ENCODE assay signal across 25 mouse cellular contexts in the genomic region with DNA sequence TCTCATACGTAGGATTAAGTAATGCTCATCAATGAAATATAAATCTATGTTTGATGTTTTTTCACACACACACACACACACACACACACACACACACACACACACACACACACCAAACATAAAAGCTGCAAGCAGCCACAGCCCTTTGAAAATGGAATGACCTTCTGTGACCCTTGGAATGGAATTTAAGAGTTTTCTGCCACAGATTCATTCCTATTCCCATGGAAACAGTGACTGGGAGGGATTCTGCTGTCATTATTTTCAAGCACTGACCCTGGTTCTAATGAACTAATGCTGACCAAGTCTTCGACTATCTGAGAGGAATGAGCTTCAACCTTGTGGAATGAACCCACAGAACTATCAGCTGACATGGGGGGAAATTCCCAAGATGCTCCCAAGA.
DNase-seq lines count a peak whose midpoint lies in the region; ATAC-seq and TF ChIP-seq lines count a peak whose summit lies in the region.
"Had no signal": no experiment of that assay in that cellular context is flagged by ENCODE, and none has a peak within 500 bp of the region (broad histone marks: within the 10 kb centered on the region; RNA-seq: fewer than 3 reads in every experiment).

No protein-coding gene starts in this region.

- no peak overlapping the region for H3K4me3 ChIP-seq in hindbrain, embryonic 10.5 days
- no peak overlapping the region for H3K4me3 ChIP-seq in hindbrain, embryonic 12.5 days
- H3K4me3 ChIP-seq in lung, adult 2 months (replicated peaks; ENCODE audit: extremely low read depth, low read depth, low read length), result no peak overlapping the region
- H3K4me3 ChIP-seq: embryonic facial prominence, embryonic 13.5 days; erythroblast, embryonic 14.5 days; forebrain, embryonic 13.5 days; gastrocnemius, adult 2 months; limb, embryonic 10.5 days; liver, embryonic 15.5 days; neural tube, embryonic 12.5 days had no signal

- no peaks in the 10 kb centered on the region for H3K27me3 ChIP-seq in hindbrain, embryonic 10.5 days (ENCODE audit: insufficient read depth, poor library complexity, severe bottlenecking)
- H3K27me3 ChIP-seq in hindbrain, embryonic 12.5 days, result no peaks in the 10 kb centered on the region
- H3K27me3 ChIP-seq: embryonic facial prominence, embryonic 13.5 days; forebrain, embryonic 13.5 days; liver, embryonic 15.5 days; neural tube, embryonic 12.5 days had no signal

- no peaks in the 10 kb centered on the region for H3K36me3 ChIP-seq in hindbrain, embryonic 10.5 days
- no peaks in the 10 kb centered on the region for H3K36me3 ChIP-seq in hindbrain, embryonic 12.5 days
- H3K36me3 ChIP-seq: embryonic facial prominence, embryonic 13.5 days; limb, embryonic 10.5 days; liver, embryonic 15.5 days; neural tube, embryonic 12.5 days had no signal

- no peak for TF ChIP-seq CTCF in lung, adult 2 months (IDR thresholded peaks at IDR 0.05; ENCODE audit: insufficient read depth, low read length)

- H3K9ac ChIP-seq in hindbrain, embryonic 12.5 days, result no peak overlapping the region
- H3K9ac ChIP-seq: embryonic facial prominence, embryonic 13.5 days; forebrain, embryonic 13.5 days; liver, embryonic 15.5 days; neural tube, embryonic 12.5 days had no signal

- no peak for ATAC-seq in hindbrain, embryonic 12.5 days (ENCODE audit: low FRiP score)
- no peak for ATAC-seq in granulocyte monocyte progenitor cell, adult 5-6 weeks (replicated peaks; ENCODE audit: poor library complexity, severe bottlenecking)
- ATAC-seq: forebrain, embryonic 13.5 days had no signal

- no peak for TF ChIP-seq POLR2A in lung, adult 2 months (IDR thresholded peaks at IDR 0.05; ENCODE audit: borderline replicate concordance, extremely low read depth, low read depth, low read length)

- H3K9me3 ChIP-seq in hindbrain, embryonic 10.5 days, result peaks cover 4% of the 10 kb centered on the region; the same call in 1 of the 2 replicates
- no peaks in the 10 kb centered on the region for H3K9me3 ChIP-seq in hindbrain, embryonic 12.5 days (replicated peaks)
- H3K9me3 ChIP-seq: embryonic facial prominence, embryonic 13.5 days; forebrain, embryonic 13.5 days; limb, embryonic 10.5 days; liver, embryonic 15.5 days; neural tube, embryonic 12.5 days had no signal

- H3K4me2 ChIP-seq in hindbrain, embryonic 12.5 days (replicated peaks), result no peak overlapping the region
- H3K4me2 ChIP-seq: embryonic facial prominence, embryonic 13.5 days; forebrain, embryonic 13.5 days; heart, embryonic 11.5 days; liver, embryonic 15.5 days; midbrain, embryonic 11.5 days; neural tube, embryonic 12.5 days had no signal

- H3K27ac ChIP-seq in hindbrain, embryonic 10.5 days, result no peak overlapping the region
- no peak overlapping the region for H3K27ac ChIP-seq in hindbrain, embryonic 12.5 days
- H3K27ac ChIP-seq: embryonic facial prominence, embryonic 13.5 days; forebrain, embryonic 13.5 days; gastrocnemius, adult 2 months; limb, embryonic 10.5 days; liver, embryonic 15.5 days; macrophage; neural tube, embryonic 12.5 days had no signal

- WGBS in hindbrain, embryonic 10.5 days, result 58% methylated on average over 2 of the region's 2 CpGs
- WGBS in hindbrain, embryonic 12.5 days, result 37% methylated on average over 2 of the region's 2 CpGs
- 58% methylated on average over 2 of the region's 2 CpGs for WGBS in lung, adult 2 months

- H3K4me1 ChIP-seq in hindbrain, embryonic 10.5 days (replicated peaks), result peaks cover 5% of the 10 kb centered on the region
- no peaks in the 10 kb centered on the region for H3K4me1 ChIP-seq in hindbrain, embryonic 12.5 days
- H3K4me1 ChIP-seq in lung, adult 2 months (ENCODE audit: control insufficient read depth, insufficient read depth, low read length), result no peaks in the 10 kb centered on the region
- H3K4me1 ChIP-seq: embryonic facial prominence, embryonic 13.5 days; forebrain, embryonic 13.5 days; limb, embryonic 10.5 days; liver, embryonic 15.5 days; neural tube, embryonic 12.5 days had no signal

- DNase-seq in hindbrain, embryonic 10.5 days (ENCODE audit: low spot score), result peak; percentile 9
- DNase-seq in lung, postnatal 25 days (ENCODE audit: low spot score), result peak; percentile 1
- DNase-seq in lung, adult 2 months, result no peak
- peak; percentile 94 for DNase-seq in Muller cell, postnatal 12 days (ENCODE audit: inconsistent ontology term)
- peak; percentile 39 for DNase-seq in embryo, embryonic 11 days
- DNase-seq: adrenal gland, postnatal 25 days; cerebellum, adult 11 months; cerebellum, adult 9-11 months; gastrocnemius, adult 2 months; kidney, adult 2 months; kidney, postnatal 10 days; liver; thymus, adult 18-20 months; thymus, postnatal 36 days had no signal
